Mouse (Mus musculus): ENCODE measurements around the gene Gjb6.

DNA sequence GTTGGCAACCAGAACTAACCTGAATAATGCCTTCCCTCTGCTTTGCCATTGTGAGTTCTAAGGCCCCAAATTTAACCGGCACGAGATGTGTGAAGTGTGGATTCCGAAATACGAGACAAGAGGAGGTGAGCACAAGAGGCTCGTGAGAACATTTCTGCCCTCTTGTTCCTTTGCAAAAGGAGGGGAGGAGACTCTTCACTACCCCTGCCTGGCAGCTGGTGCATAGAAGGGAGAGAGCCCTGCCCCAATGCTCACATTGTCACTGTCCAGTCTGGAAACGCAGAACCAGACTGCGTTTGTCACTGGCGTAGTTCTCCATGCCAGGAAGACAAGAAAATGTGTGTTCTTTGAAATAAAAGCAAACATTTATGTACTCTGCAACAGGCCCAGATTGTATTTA is 1.9 kb upstream of the Gjb6 start:
- TF ChIP-seq ZNF384 (IDR thresholded peaks at IDR 0.05; ENCODE audit: low read depth, low read length) (no peak), CTCF (conservative IDR thresholded peaks at IDR 0.05 in 1 of 2, IDR thresholded peaks at IDR 0.05 in 1 of 2; ENCODE audit: low read depth in 2 of 2, low read length in 2 of 2) (no peak), ELF1 (IDR thresholded peaks at IDR 0.05; ENCODE audit: low read depth, low read length) (no peak), SMC3 (IDR thresholded peaks at IDR 0.05; ENCODE audit: low read depth, low read length) (no peak), POLR2A (IDR thresholded peaks at IDR 0.05; ENCODE audit: low read depth, low read length) (no peak), POLR2AphosphoS2 (IDR thresholded peaks at IDR 0.05; ENCODE audit: low read depth, low read length) (no peak), IRF4 (IDR thresholded peaks at IDR 0.05; ENCODE audit: low read depth, low read length) (no peak), EP300 (IDR thresholded peaks at IDR 0.05; ENCODE audit: low read length) (no peak), ZMIZ1 (IDR thresholded peaks at IDR 0.05; ENCODE audit: low read depth, low read length) (no peak), ZC3H11A (IDR thresholded peaks at IDR 0.05; ENCODE audit: low read depth, low read length) (no peak), TBP (conservative IDR thresholded peaks at IDR 0.05; ENCODE audit: low read depth, low read length) (no peak), NRF1 (IDR thresholded peaks at IDR 0.05; ENCODE audit: low read depth, low read length) (no peak), MAFK (IDR thresholded peaks at IDR 0.05; ENCODE audit: insufficient replicate concordance, low read length) (no peak), SIN3A (IDR thresholded peaks at IDR 0.05; ENCODE audit: low read length) (no peak)

Measured in CH12.LX (cell line).